Mouse (Mus musculus): ENCODE data around the gene Atp13a3. TPM values are rescaled to one million over a fixed set of nuclear protein-coding genes. Genes with fewer than 3 reads are reported as not detected.
A peak's percentile ranks its signal among the peaks of the same experiment; 100 is the strongest.

Gene Atp13a3
- polyA plus RNA-seq, 1 experiment: 8.9 TPM

DNA sequence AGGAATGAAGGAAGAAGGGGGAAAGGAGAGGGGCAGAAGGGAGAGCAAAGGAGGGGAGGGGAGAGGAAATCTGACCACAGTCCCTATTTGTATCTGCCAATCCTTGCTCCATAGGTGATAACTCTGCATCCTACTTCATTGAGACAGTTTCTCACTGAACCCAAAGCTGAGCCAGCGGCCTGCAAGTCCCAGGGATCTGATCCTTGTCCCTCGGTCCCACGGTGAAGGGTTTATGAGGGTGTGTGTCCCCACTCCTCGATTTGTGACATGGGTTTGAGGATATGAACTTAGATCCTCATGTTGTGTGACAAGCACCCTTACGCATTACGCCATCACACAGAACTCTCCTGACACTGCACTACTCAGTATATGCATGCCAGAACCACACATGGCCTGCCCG lies 110.7 kb downstream of the Atp13a3 start:
- H3K36me3 ChIP-seq (ENCODE audit: control insufficient read depth, insufficient read depth, low read length): no peaks in the 10 kb centered on the region
- no peak for TF ChIP-seq CTCF (IDR thresholded peaks at IDR 0.05; ENCODE audit: control insufficient read depth, insufficient read depth, insufficient replicate concordance, low read depth, low read length)
- no peak for TF ChIP-seq POLR2A (IDR thresholded peaks at IDR 0.05; ENCODE audit: control insufficient read depth, low read depth, low read length)
- H3K4me1 ChIP-seq (ENCODE audit: control insufficient read depth, insufficient read depth, low read length): no peaks in the 10 kb centered on the region
- H3K27me3 ChIP-seq (ENCODE audit: control insufficient read depth, insufficient read depth, low read length): no peaks in the 10 kb centered on the region
- H3K27ac ChIP-seq (ENCODE audit: control insufficient read depth, insufficient read depth, low read depth, low read length): no peak overlapping the region
- no peak overlapping the region for H3K4me3 ChIP-seq (ENCODE audit: control insufficient read depth, low read depth, low read length)

DNA sequence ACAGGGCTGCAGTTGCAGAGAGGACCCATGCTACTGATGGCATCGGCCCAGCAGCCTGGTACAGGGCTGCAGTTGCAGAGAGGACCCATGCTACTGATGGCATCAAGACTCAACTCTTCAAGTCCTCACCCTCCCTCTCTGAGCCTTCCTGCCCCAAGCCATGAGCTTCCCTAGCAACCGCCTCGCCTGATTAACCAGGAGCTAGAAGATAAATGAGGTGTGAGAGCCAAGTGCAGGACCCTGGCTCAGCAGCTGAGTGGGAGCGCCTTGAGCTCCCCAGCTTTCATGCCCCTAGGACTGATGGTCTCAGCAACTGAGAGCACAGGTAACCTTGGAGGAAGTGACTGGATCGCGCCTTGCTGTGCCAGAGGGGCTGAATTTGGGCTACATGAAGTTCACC lies 115.3 kb downstream of the Atp13a3 start:
- TF ChIP-seq POLR2A (IDR thresholded peaks at IDR 0.05; ENCODE audit: control insufficient read depth, low read depth, low read length) (no peak), CTCF (IDR thresholded peaks at IDR 0.05; ENCODE audit: control insufficient read depth, insufficient read depth, insufficient replicate concordance, low read depth, low read length) (no peak)
- no peaks in the 10 kb centered on the region for H3K27me3 ChIP-seq (ENCODE audit: control insufficient read depth, insufficient read depth, low read length)
- no peaks in the 10 kb centered on the region for H3K4me1 ChIP-seq (ENCODE audit: control insufficient read depth, insufficient read depth, low read length)
- no peaks in the 10 kb centered on the region for H3K36me3 ChIP-seq (ENCODE audit: control insufficient read depth, insufficient read depth, low read length)
- H3K4me3 ChIP-seq (ENCODE audit: control insufficient read depth, low read depth, low read length): no peak overlapping the region
- H3K27ac ChIP-seq (ENCODE audit: control insufficient read depth, insufficient read depth, low read depth, low read length): no peak overlapping the region

DNA sequence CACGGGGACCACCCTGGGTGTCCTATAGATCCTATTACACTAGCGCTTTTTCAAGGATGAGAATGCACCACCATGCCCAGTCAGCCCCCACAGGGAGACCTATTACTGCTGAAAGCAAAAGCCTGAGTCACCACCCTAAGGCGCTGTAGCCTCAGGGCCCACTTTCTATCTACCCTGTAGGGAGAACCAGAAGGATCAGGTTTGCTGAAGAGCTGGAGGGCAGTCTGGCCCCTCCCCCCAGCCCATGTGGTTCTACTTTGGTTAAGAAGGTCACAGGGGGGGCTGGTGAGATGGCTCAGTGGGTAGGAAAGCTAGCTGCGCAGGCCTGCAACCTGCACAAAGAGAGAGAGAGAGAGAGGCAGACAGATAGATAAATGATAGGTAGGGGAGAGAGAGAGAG lies 120.1 kb downstream of the Atp13a3 start:
- Histone ChIP-seq H3K27me3 (ENCODE audit: control insufficient read depth, insufficient read depth, low read length) (no peaks in the 10 kb centered on the region), H3K36me3 (ENCODE audit: control insufficient read depth, insufficient read depth, low read length) (no peaks in the 10 kb centered on the region), H3K4me1 (ENCODE audit: control insufficient read depth, insufficient read depth, low read length) (peaks cover 8% of the 10 kb centered on the region), H3K4me3 (ENCODE audit: control insufficient read depth, low read depth, low read length) (no peak overlapping the region), H3K27ac (ENCODE audit: control insufficient read depth, insufficient read depth, low read depth, low read length) (no peak overlapping the region)
- TF ChIP-seq POLR2A (IDR thresholded peaks at IDR 0.05; ENCODE audit: control insufficient read depth, low read depth, low read length) (no peak), CTCF (IDR thresholded peaks at IDR 0.05; ENCODE audit: control insufficient read depth, insufficient read depth, insufficient replicate concordance, low read depth, low read length) (no peak)

DNA sequence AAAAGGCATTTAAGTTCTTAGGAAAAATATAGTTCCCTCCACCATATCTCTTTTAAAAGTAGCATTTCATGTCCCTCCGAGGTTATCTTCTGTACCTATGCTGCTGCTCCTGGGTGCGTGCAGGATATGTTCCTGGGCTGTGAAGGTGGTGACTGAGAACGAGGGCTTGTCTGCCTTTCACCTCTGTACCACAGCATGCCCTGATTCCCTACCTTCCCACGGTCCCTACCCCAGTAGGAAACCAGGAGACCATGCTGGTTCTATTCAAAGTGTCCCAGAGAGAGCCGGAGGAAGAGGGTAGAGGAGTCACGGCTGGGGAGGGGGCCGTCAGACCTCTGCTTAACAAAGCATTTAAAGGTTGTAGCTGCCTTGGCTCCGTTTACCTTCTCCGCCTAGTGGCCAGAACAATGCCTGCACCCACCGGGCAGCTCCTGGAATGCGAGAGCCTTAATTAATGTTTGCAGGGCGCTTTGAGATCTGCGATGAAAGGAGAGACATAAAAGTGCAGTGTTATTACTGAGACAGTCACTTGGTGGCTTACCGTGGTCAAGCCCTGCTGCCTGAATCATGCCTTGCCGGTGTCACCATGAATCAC lies 121.9 kb downstream of the Atp13a3 start:
- no peak for TF ChIP-seq POLR2A (IDR thresholded peaks at IDR 0.05; ENCODE audit: control insufficient read depth, low read depth, low read length)
- peak; percentile 68 for TF ChIP-seq CTCF (IDR thresholded peaks at IDR 0.05; ENCODE audit: control insufficient read depth, insufficient read depth, insufficient replicate concordance, low read depth, low read length)
- Histone ChIP-seq H3K4me1 (ENCODE audit: control insufficient read depth, insufficient read depth, low read length) (peaks cover 8% of the 10 kb centered on the region), H3K27ac (ENCODE audit: control insufficient read depth, insufficient read depth, low read depth, low read length) (no peak overlapping the region), H3K36me3 (ENCODE audit: control insufficient read depth, insufficient read depth, low read length) (no peaks in the 10 kb centered on the region), H3K27me3 (ENCODE audit: control insufficient read depth, insufficient read depth, low read length) (no peaks in the 10 kb centered on the region), H3K4me3 (ENCODE audit: control insufficient read depth, low read depth, low read length) (no peak overlapping the region)

DNA sequence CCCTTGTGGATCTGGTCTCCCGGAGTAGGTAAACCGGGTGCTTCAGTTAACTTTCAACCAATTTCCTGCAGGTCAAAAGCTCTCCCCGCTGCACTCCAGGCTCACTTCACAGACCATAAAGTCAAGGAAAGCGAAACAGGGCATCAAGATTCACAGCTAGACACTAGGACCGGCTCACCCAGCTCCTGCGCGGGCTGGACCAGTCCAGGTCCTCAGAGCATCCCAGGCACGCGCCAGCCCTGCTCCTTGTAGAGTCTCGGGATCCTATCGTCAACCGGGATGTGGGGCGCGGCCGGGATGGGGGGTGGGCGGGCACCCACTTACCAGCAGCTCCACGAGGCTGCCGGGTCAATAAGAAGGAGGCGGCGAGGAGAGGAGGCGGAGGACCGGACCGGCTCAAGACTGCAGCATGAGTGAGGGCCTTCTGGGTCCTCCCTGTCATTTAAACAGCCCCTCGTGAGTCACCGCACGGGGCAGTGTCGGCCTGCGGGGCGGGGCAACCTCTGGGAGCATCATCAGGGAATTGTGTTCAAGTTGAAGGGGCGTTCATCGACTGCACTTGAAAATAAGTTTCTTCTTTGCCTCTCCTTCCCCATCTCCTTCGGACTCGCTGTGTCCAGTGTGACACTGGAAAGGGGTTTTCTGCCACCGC lies 122.8 kb downstream of the Atp13a3 start, which contains the start of gene Lrrc15:
Gene Lrrc15 (minus strand): TSS at position 413 of the 652 bp plus-strand sequence.
- H3K27me3 ChIP-seq (ENCODE audit: control insufficient read depth, insufficient read depth, low read length): no peaks in the 10 kb centered on the region
- H3K36me3 ChIP-seq (ENCODE audit: control insufficient read depth, insufficient read depth, low read length): no peaks in the 10 kb centered on the region
- H3K27ac ChIP-seq (ENCODE audit: control insufficient read depth, insufficient read depth, low read depth, low read length): no peak within 1 kb of the TSS
- TF ChIP-seq CTCF (IDR thresholded peaks at IDR 0.05; ENCODE audit: control insufficient read depth, insufficient read depth, insufficient replicate concordance, low read depth, low read length): no peak
- no peak for TF ChIP-seq POLR2A (IDR thresholded peaks at IDR 0.05; ENCODE audit: control insufficient read depth, low read depth, low read length)
- H3K4me3 ChIP-seq (ENCODE audit: control insufficient read depth, low read depth, low read length): peak within 1 kb of the TSS; percentile 49
- peaks cover 8% of the 10 kb centered on the region for H3K4me1 ChIP-seq (ENCODE audit: control insufficient read depth, insufficient read depth, low read length)

DNA sequence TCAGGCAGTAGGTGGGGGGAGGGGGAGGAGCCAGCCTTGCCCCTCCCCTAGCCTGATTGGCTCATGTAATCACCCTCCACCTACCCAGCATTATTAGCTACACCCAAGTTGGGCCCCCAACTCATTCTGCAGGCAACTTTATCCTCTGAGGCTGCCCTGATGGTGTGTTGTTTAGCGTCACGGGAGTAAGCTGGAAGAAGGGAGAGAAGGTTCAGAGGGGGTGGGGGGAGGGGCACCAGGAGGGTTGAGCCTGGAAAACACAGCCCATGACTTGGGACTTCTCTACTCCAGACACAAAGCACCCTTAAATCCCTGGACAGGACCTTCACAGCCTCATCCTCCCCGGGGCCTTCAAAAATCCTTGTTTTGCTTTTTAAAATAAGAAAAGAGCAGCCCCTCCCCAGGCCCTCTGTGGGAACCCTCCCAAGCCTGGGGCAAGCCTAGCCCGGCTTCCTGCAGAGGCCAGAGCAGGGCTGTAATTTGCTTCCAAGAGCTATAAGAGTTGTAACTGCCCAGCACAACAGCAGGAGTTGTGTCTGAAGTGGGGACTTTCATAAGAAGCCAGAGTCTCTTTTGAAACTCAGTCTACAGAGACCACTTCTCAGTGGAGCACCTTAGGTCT lies 125.0 kb downstream of the Atp13a3 start:
- TF ChIP-seq CTCF (IDR thresholded peaks at IDR 0.05; ENCODE audit: control insufficient read depth, insufficient read depth, insufficient replicate concordance, low read depth, low read length) (no peak), POLR2A (IDR thresholded peaks at IDR 0.05; ENCODE audit: control insufficient read depth, low read depth, low read length) (no peak)
- no peaks in the 10 kb centered on the region for H3K27me3 ChIP-seq (ENCODE audit: control insufficient read depth, insufficient read depth, low read length)
- H3K4me3 ChIP-seq (ENCODE audit: control insufficient read depth, low read depth, low read length): no peak overlapping the region
- H3K4me1 ChIP-seq (ENCODE audit: control insufficient read depth, insufficient read depth, low read length): peaks cover 8% of the 10 kb centered on the region
- H3K36me3 ChIP-seq (ENCODE audit: control insufficient read depth, insufficient read depth, low read length): no peaks in the 10 kb centered on the region
- H3K27ac ChIP-seq (ENCODE audit: control insufficient read depth, insufficient read depth, low read depth, low read length): no peak overlapping the region

DNA sequence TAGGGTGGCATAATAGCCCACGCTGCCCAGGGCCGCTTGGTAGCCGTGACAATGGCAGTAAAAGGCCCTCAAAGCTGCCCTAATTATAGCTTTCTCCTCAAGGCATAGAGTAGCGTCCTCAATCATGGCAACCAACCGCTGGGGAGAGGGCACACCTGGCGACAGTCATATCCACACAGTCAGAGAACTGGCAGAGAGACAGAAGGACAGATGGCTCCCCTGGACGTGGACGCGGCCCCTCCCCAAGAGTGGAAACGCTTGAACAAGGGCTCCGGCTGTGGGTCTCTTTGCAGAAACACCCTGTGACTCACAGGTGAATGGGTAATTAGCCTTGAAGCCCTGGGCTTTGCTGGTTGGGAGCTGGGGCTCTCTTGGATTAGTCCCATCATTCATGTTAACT lies 127.4 kb downstream of the Atp13a3 start:
- Histone ChIP-seq H3K27ac (ENCODE audit: control insufficient read depth, insufficient read depth, low read depth, low read length) (no peak overlapping the region), H3K4me3 (ENCODE audit: control insufficient read depth, low read depth, low read length) (no peak overlapping the region), H3K4me1 (ENCODE audit: control insufficient read depth, insufficient read depth, low read length) (peaks cover 8% of the 10 kb centered on the region)

More for the DNA sequence above, 127.4 kb downstream of the Atp13a3 start:
- Histone ChIP-seq H3K27me3 (ENCODE audit: control insufficient read depth, insufficient read depth, low read length) (no peaks in the 10 kb centered on the region), H3K36me3 (ENCODE audit: control insufficient read depth, insufficient read depth, low read length) (no peaks in the 10 kb centered on the region)
- TF ChIP-seq CTCF (IDR thresholded peaks at IDR 0.05; ENCODE audit: control insufficient read depth, insufficient read depth, insufficient replicate concordance, low read depth, low read length): no peak
- no peak for TF ChIP-seq POLR2A (IDR thresholded peaks at IDR 0.05; ENCODE audit: control insufficient read depth, low read depth, low read length)
